Mouse (Mus musculus) ES-E14 (cell line): ENCODE results near the gene Eif4e. TPM values are rescaled to one million over a fixed set of nuclear protein-coding genes. Genes with fewer than 3 reads are reported as not detected.
A peak's percentile ranks its signal among the peaks of the same experiment; 100 is the strongest.

ENCODE experiments used
- DNase-seq: peaks from one replicate; pipeline ENCODE4 v3.0.0-alpha.2; 2013; ENCODE audit warnings: low read depth, low spot score
- H3K27ac ChIP-seq: 2 replicates; pipeline ENCODE4 v1.5.1; 2012; ENCODE audit warnings: low read depth, mild to moderate bottlenecking, low read length, moderate library complexity, mixed read lengths; ENCODE audit not compliant: poor library complexity, insufficient read depth, severe bottlenecking
- H3K36me3 ChIP-seq: 2 replicates; pipeline ENCODE4 v1.6.1; 2012; ENCODE audit warnings: mild to moderate bottlenecking, low read length, moderate library complexity, mixed read lengths; ENCODE audit not compliant: control insufficient read depth, poor library complexity, insufficient read depth, severe bottlenecking
- H3K4me1 ChIP-seq, 2 experiments: fragments of 150-350 bp in 1 of 2; sonication (generic) in 1 of 2; 2 replicates each; pipeline ENCODE4 v1.6.1; 2012; ENCODE audit warnings: low read length in 2 of 2, mild to moderate bottlenecking in 1 of 2, mixed read lengths in 1 of 2; ENCODE audit not compliant: control insufficient read depth in 2 of 2, insufficient read depth in 2 of 2, poor library complexity in 1 of 2
- H3K4me3 ChIP-seq, 2 experiments: fragments of 150-350 bp in 1 of 2; sonication (generic) in 1 of 2; 2 replicates each; pipeline ENCODE4 v1.5.1; 2012; ENCODE audit warnings: low read length in 2 of 2, low read depth in 1 of 2, mild to moderate bottlenecking in 1 of 2, mixed read lengths in 1 of 2; ENCODE audit not compliant: insufficient read depth in 1 of 2, poor library complexity in 1 of 2, severe bottlenecking in 1 of 2
- H3K9ac ChIP-seq: 2 replicates; pipeline ENCODE4 v1.6.1; 2012; ENCODE audit warnings: low read depth, mild to moderate bottlenecking, low read length, mixed read lengths; ENCODE audit not compliant: poor library complexity, insufficient read depth, severe bottlenecking
- H3K9me3 ChIP-seq: fragments of 150-350 bp; sonication (generic); 2 replicates; pipeline ENCODE4 v1.6.1; 2012; ENCODE audit warnings: low read depth, mild to moderate bottlenecking, low read length; ENCODE audit not compliant: control insufficient read depth, insufficient read depth
- CHD2 ChIP-seq: IDR thresholded peaks from 2 replicates; pipeline ENCODE4 v1.6.1; 2014; ENCODE audit warnings: mild to moderate bottlenecking, low read depth, low read length, inconsistent platforms
- HCFC1 ChIP-seq: IDR thresholded peaks from 2 replicates; pipeline ENCODE4 v1.6.1; 2012; ENCODE audit warnings: low read length, inconsistent platforms, borderline replicate concordance; ENCODE audit not compliant: insufficient read depth
- MAFK ChIP-seq: IDR thresholded peaks from 2 replicates; pipeline ENCODE4 v1.6.1; 2014; ENCODE audit warnings: mild to moderate bottlenecking, low read depth, low read length, inconsistent platforms; ENCODE audit not compliant: insufficient read depth
- ZC3H11A ChIP-seq: IDR thresholded peaks from 2 replicates; pipeline ENCODE4 v1.6.1; 2012; ENCODE audit warnings: low read depth, mild to moderate bottlenecking, inconsistent platforms, low read length, borderline replicate concordance
- ZNF384 ChIP-seq: IDR thresholded peaks from 2 replicates; pipeline ENCODE4 v1.6.1; 2012; ENCODE audit warnings: low read depth, low read length, inconsistent platforms
- in situ Hi-C, 2 experiments: fragments of 600-800 bp; cut with MboI; formaldehyde crosslinking; loops; one replicate each; pipeline ENCODE4 v1.15.1; 2025; ENCODE audit warnings: low sequenced_read_pairs in 2 of 2, inconsistent platforms in 1 of 2; ENCODE audit not compliant: unreplicated experiment in 2 of 2
- total RNA-seq: library from RNA; depleted of rRNA; stranded (reverse); fragments of 300-350 nt; gene quantifications from 2 replicates; pipeline ENCODE4 v1.2.3, GENCODE M21; 2012

Gene Eif4e
- total RNA-seq, 1 experiment: 235 TPM

- Histone ChIP-seq H3K9ac (no peak overlapping the region), H3K27ac (no peak overlapping the region), H3K4me3 (no peak overlapping the region), H3K36me3 (no peaks in the 10 kb centered on the region), H3K9me3 (no peaks in the 10 kb centered on the region), H3K4me1 (no peaks in the 10 kb centered on the region)
- no peak for DNase-seq
- in situ Hi-C loops: no loop called here
- TF ChIP-seq ZNF384 (no peak), CHD2 (no peak), HCFC1 (no peak), ZC3H11A (no peak), MAFK (no peak)
Observed at GRCm38 (mm10) chr3:138514749-138515148, 11.2 kb upstream of the Eif4e start.

- in situ Hi-C loops: no loop called here
- no peak for DNase-seq
- no peaks in the 10 kb centered on the region for H3K4me1 ChIP-seq
- H3K36me3 ChIP-seq: no peaks in the 10 kb centered on the region
- TF ChIP-seq CHD2 (no peak), MAFK (no peak), ZC3H11A (no peak)
- no peaks in the 10 kb centered on the region for H3K9me3 ChIP-seq
- no peak overlapping the region for H3K9ac ChIP-seq
- no peak overlapping the region for H3K27ac ChIP-seq
- no peak overlapping the region for H3K4me3 ChIP-seq
Observed at GRCm38 (mm10) chr3:138515656-138516370, 10.2 kb upstream of the Eif4e start.

DNA sequence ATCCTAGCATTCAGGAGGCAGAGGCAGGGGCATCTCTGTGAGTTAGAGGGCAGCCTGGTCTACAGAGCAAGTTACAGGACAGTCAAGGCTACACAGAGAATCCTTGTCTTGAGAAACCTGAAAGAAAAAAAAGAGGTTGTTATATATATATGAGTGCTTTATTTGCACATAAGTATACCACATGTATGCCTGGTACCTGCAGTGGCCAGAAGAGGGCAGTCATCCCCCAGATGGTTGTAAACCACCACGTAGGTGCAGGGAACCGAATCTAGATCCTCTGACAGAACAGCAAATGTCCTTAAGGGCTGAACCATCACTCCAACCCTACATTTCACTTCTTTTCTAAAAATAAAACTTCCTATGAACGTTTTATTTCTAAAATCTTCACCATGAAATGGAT is 8.1 kb upstream of the Eif4e start:
- H3K27ac ChIP-seq: no peak overlapping the region
- no peaks in the 10 kb centered on the region for H3K4me1 ChIP-seq
- peak; percentile 37 for DNase-seq
- in situ Hi-C loops: no loop called here
- H3K9me3 ChIP-seq: no peaks in the 10 kb centered on the region
- no peak overlapping the region for H3K4me3 ChIP-seq
- TF ChIP-seq MAFK: no peak
- TF ChIP-seq ZNF384: no peak
- TF ChIP-seq HCFC1: no peak
- TF ChIP-seq ZC3H11A: peak; percentile 52; the same call in 1 of the 2 replicates
- no peak for TF ChIP-seq CHD2
- H3K9ac ChIP-seq: no peak overlapping the region
- H3K36me3 ChIP-seq: no peaks in the 10 kb centered on the region

DNA sequence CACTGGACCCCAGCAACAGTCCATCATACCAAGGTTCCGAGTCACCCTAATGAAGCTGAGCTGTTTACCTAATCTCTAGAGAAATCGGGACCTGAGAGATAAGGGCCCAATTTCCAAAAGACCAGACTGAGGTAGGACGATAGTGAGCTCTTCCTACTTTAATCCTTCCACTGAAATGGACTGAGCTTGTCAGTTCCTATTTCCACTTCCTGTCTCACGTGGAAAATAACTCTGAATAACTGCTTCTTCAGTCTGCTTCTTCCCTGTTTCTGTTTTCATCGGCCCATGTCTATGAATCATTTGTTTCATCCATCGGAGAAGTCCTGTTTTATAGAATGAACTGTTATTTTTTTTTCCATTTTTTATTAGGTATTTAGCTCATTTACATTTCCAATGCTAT is 6.8 kb upstream of the Eif4e start:
- no peaks in the 10 kb centered on the region for H3K9me3 ChIP-seq
- H3K4me3 ChIP-seq: no peak overlapping the region
- no peaks in the 10 kb centered on the region for H3K4me1 ChIP-seq
- TF ChIP-seq MAFK (no peak), HCFC1 (no peak), CHD2 (no peak), ZC3H11A (no peak), ZNF384 (no peak)
- no peak for DNase-seq
- H3K9ac ChIP-seq: no peak overlapping the region
- in situ Hi-C loops: no loop called here
- no peak overlapping the region for H3K27ac ChIP-seq
- no peaks in the 10 kb centered on the region for H3K36me3 ChIP-seq
